Mouse (Mus musculus): Measurements from ENCODE around the gene Baz1a. TPM values are rescaled to one million over a fixed set of nuclear protein-coding genes. Genes with fewer than 3 reads are reported as not detected.

Baz1a gene
- polyA plus RNA-seq, 1 experiment from 2014 or later: 1.9 TPM

GRCm38 (mm10) chr12:55053267-55053666 lies 39.1 kb upstream of the Baz1a start:
- Histone ChIP-seq H3K4me3 (ENCODE audit: low read depth, low read length) (no peak overlapping the region), H3K9ac (ENCODE audit: low read depth, low read length) (no peak overlapping the region), H3K27ac (ENCODE audit: low read length) (no peak overlapping the region), H3K4me1 (ENCODE audit: control insufficient read depth, insufficient read depth, low read length) (no peaks in the 10 kb centered on the region), H3K9me3 (replicated peaks; ENCODE audit: control insufficient read depth, low read length, poor library complexity, severe bottlenecking) (no peaks in the 10 kb centered on the region), H3K27me3 (ENCODE audit: control insufficient read depth, insufficient read depth, low read depth, low read length) (no peaks in the 10 kb centered on the region), H3K36me3 (ENCODE audit: control insufficient read depth, insufficient read depth, low read length) (no peaks in the 10 kb centered on the region), H3K4me2 (ENCODE audit: low read length) (no peak overlapping the region)
- no peak for ATAC-seq
- WGBS: 87% methylated on average over 7 of the region's 7 CpGs

GRCm38 (mm10) chr12:55051210-55052173 lies 37.3 kb upstream of the Baz1a start:
- H3K4me2 ChIP-seq (ENCODE audit: low read length): no peak overlapping the region
- H3K36me3 ChIP-seq (ENCODE audit: control insufficient read depth, insufficient read depth, low read length): no peaks in the 10 kb centered on the region
- no peak overlapping the region for H3K9ac ChIP-seq (ENCODE audit: low read depth, low read length)
- WGBS: 95% methylated on average over 8 of the region's 8 CpGs
- H3K4me3 ChIP-seq (ENCODE audit: low read depth, low read length): no peak overlapping the region
- H3K27me3 ChIP-seq (ENCODE audit: control insufficient read depth, insufficient read depth, low read depth, low read length): no peaks in the 10 kb centered on the region
- H3K4me1 ChIP-seq (ENCODE audit: control insufficient read depth, insufficient read depth, low read length): no peaks in the 10 kb centered on the region
- ATAC-seq: no peak
- H3K9me3 ChIP-seq (replicated peaks; ENCODE audit: control insufficient read depth, low read length, poor library complexity, severe bottlenecking): no peaks in the 10 kb centered on the region
- no peak overlapping the region for H3K27ac ChIP-seq (ENCODE audit: low read length)

- Histone ChIP-seq H3K27me3 (ENCODE audit: control insufficient read depth, insufficient read depth, low read depth, low read length) (no peaks in the 10 kb centered on the region), H3K36me3 (ENCODE audit: control insufficient read depth, insufficient read depth, low read length) (no peaks in the 10 kb centered on the region), H3K27ac (ENCODE audit: low read length) (no peak overlapping the region), H3K4me3 (ENCODE audit: low read depth, low read length) (no peak overlapping the region), H3K4me1 (ENCODE audit: control insufficient read depth, insufficient read depth, low read length) (no peaks in the 10 kb centered on the region), H3K9ac (ENCODE audit: low read depth, low read length) (no peak overlapping the region), H3K4me2 (ENCODE audit: low read length) (no peak overlapping the region), H3K9me3 (replicated peaks; ENCODE audit: control insufficient read depth, low read length, poor library complexity, severe bottlenecking) (no peaks in the 10 kb centered on the region)
- ATAC-seq: no peak
- 96% methylated on average over 8 of the region's 8 CpGs for WGBS
Measured at GRCm38 (mm10) chr12:55049731-55050353, 35.7 kb upstream of the Baz1a start.

- Histone ChIP-seq H3K4me2 (ENCODE audit: low read length) (no peak overlapping the region), H3K27me3 (ENCODE audit: control insufficient read depth, insufficient read depth, low read depth, low read length) (no peaks in the 10 kb centered on the region), H3K27ac (ENCODE audit: low read length) (no peak overlapping the region), H3K4me3 (ENCODE audit: low read depth, low read length) (no peak overlapping the region), H3K9ac (ENCODE audit: low read depth, low read length) (no peak overlapping the region), H3K36me3 (ENCODE audit: control insufficient read depth, insufficient read depth, low read length) (no peaks in the 10 kb centered on the region), H3K9me3 (replicated peaks; ENCODE audit: control insufficient read depth, low read length, poor library complexity, severe bottlenecking) (no peaks in the 10 kb centered on the region), H3K4me1 (ENCODE audit: control insufficient read depth, insufficient read depth, low read length) (no peaks in the 10 kb centered on the region)
- ATAC-seq: no peak
- WGBS: 86% methylated on average over 15 of the region's 15 CpGs
Measured at GRCm38 (mm10) chr12:55041011-55041410, 26.9 kb upstream of the Baz1a start.

- 78% methylated on average over 3 of the region's 3 CpGs for WGBS
- no peak for ATAC-seq
Measured at GRCm38 (mm10) chr12:55027088-55027487, 12.9 kb upstream of the Baz1a start.

GRCm38 (mm10) chr12:55023284-55023683 lies 9.1 kb upstream of the Baz1a start:
- no peaks in the 10 kb centered on the region for H3K4me1 ChIP-seq (ENCODE audit: control insufficient read depth, insufficient read depth, low read length)
- H3K4me3 ChIP-seq (ENCODE audit: low read depth, low read length): no peak overlapping the region
- 83% methylated on average over 2 of the region's 2 CpGs for WGBS
- H3K4me2 ChIP-seq (ENCODE audit: low read length): no peak overlapping the region
- no peak for ATAC-seq
- no peak overlapping the region for H3K9ac ChIP-seq (ENCODE audit: low read depth, low read length)
- no peak overlapping the region for H3K27ac ChIP-seq (ENCODE audit: low read length)
- H3K36me3 ChIP-seq (ENCODE audit: control insufficient read depth, insufficient read depth, low read length): no peaks in the 10 kb centered on the region
- no peaks in the 10 kb centered on the region for H3K27me3 ChIP-seq (ENCODE audit: control insufficient read depth, insufficient read depth, low read depth, low read length)
- H3K9me3 ChIP-seq (replicated peaks; ENCODE audit: control insufficient read depth, low read length, poor library complexity, severe bottlenecking): no peaks in the 10 kb centered on the region

More at GRCm38 (mm10) chr12:55027088-55027487, 12.9 kb upstream of the Baz1a start:
- H3K9ac ChIP-seq (ENCODE audit: low read depth, low read length): no peak overlapping the region
- no peaks in the 10 kb centered on the region for H3K9me3 ChIP-seq (replicated peaks; ENCODE audit: control insufficient read depth, low read length, poor library complexity, severe bottlenecking)
- H3K4me3 ChIP-seq (ENCODE audit: low read depth, low read length): no peak overlapping the region
- H3K4me2 ChIP-seq (ENCODE audit: low read length): no peak overlapping the region
- no peaks in the 10 kb centered on the region for H3K4me1 ChIP-seq (ENCODE audit: control insufficient read depth, insufficient read depth, low read length)
- no peak overlapping the region for H3K27ac ChIP-seq (ENCODE audit: low read length)
- no peaks in the 10 kb centered on the region for H3K27me3 ChIP-seq (ENCODE audit: control insufficient read depth, insufficient read depth, low read depth, low read length)
- no peaks in the 10 kb centered on the region for H3K36me3 ChIP-seq (ENCODE audit: control insufficient read depth, insufficient read depth, low read length)

- no peaks in the 10 kb centered on the region for H3K9me3 ChIP-seq (replicated peaks; ENCODE audit: control insufficient read depth, low read length, poor library complexity, severe bottlenecking)
- no peak overlapping the region for H3K9ac ChIP-seq (ENCODE audit: low read depth, low read length)
- no peaks in the 10 kb centered on the region for H3K36me3 ChIP-seq (ENCODE audit: control insufficient read depth, insufficient read depth, low read length)
- WGBS: 86% methylated on average over 7 of the region's 7 CpGs
- no peak for ATAC-seq
- no peak overlapping the region for H3K4me3 ChIP-seq (ENCODE audit: low read depth, low read length)
- H3K27ac ChIP-seq (ENCODE audit: low read length): no peak overlapping the region
- H3K4me1 ChIP-seq (ENCODE audit: control insufficient read depth, insufficient read depth, low read length): no peaks in the 10 kb centered on the region
- H3K27me3 ChIP-seq (ENCODE audit: control insufficient read depth, insufficient read depth, low read depth, low read length): no peaks in the 10 kb centered on the region
- no peak overlapping the region for H3K4me2 ChIP-seq (ENCODE audit: low read length)
Measured at GRCm38 (mm10) chr12:55019421-55019877, 5.3 kb upstream of the Baz1a start.

GRCm38 (mm10) chr12:55017119-55017721 lies 3.1 kb upstream of the Baz1a start:
- Histone ChIP-seq H3K4me2 (ENCODE audit: low read length) (no peak overlapping the region), H3K9me3 (replicated peaks; ENCODE audit: control insufficient read depth, low read length, poor library complexity, severe bottlenecking) (no peaks in the 10 kb centered on the region), H3K4me3 (ENCODE audit: low read depth, low read length) (no peak overlapping the region), H3K27me3 (ENCODE audit: control insufficient read depth, insufficient read depth, low read depth, low read length) (no peaks in the 10 kb centered on the region), H3K27ac (ENCODE audit: low read length) (no peak overlapping the region), H3K36me3 (ENCODE audit: control insufficient read depth, insufficient read depth, low read length) (no peaks in the 10 kb centered on the region), H3K9ac (ENCODE audit: low read depth, low read length) (no peak overlapping the region), H3K4me1 (ENCODE audit: control insufficient read depth, insufficient read depth, low read length) (no peaks in the 10 kb centered on the region)
- no peak for ATAC-seq
- WGBS: 62% methylated on average over 9 of the region's 9 CpGs

All from midbrain, embryonic 16.5 days (tissue).